9 mouse cellular contexts compared by ENCODE assay signal in genomic region chr5:25639187-25639586, GRCm38 (mm10).
DNase-seq lines count a peak whose midpoint lies in the region; ATAC-seq and TF ChIP-seq lines count a peak whose summit lies in the region.
"Had no signal": no experiment of that assay in that cellular context is flagged by ENCODE, and none has a peak within 500 bp of the region (broad histone marks: within the 10 kb centered on the region; RNA-seq: fewer than 3 reads in every experiment).

No protein-coding gene starts in this region.

- DNase-seq in hindbrain, embryonic 14.5 days (ENCODE audit: low spot score): no peak
- DNase-seq in fat pad, adult 2 months (ENCODE audit: extremely low read depth, low read depth, low spot score): peak; percentile 57
- peak; percentile 29 to 60 for DNase-seq in layer of hippocampus, adult 8-10 months (ENCODE audit: low spot score in 2 of 2)
- DNase-seq in skeletal muscle tissue, adult 2 months (ENCODE audit: low read depth, low spot score): peak; percentile 30
- DNase-seq in lung, postnatal 0 days (ENCODE audit: low spot score): no peak

- H3K4me2 ChIP-seq in hindbrain, embryonic 15.5 days: no peak overlapping the region
- no peak overlapping the region for H3K4me2 ChIP-seq in hindbrain, embryonic 14.5 days (replicated peaks)
- H3K4me2 ChIP-seq in lung, postnatal 0 days (replicated peaks; ENCODE audit: low read depth, low read length): no peak overlapping the region
- no peak overlapping the region for H3K4me2 ChIP-seq in kidney, embryonic 15.5 days
- H3K4me2 ChIP-seq in intestine, embryonic 16.5 days (ENCODE audit: low read depth, low read length): no peak overlapping the region

- no peak for TF ChIP-seq CTCF in lung, postnatal 0 days (IDR thresholded peaks at IDR 0.05)

- no peak for TF ChIP-seq EP300 in lung, postnatal 0 days (IDR thresholded peaks at IDR 0.05)

- H3K4me1 ChIP-seq in hindbrain, embryonic 15.5 days (replicated peaks): no peaks in the 10 kb centered on the region
- no peaks in the 10 kb centered on the region for H3K4me1 ChIP-seq in hindbrain, embryonic 14.5 days (replicated peaks; ENCODE audit: control insufficient read depth, insufficient read depth, low read length)
- H3K4me1 ChIP-seq in lung, postnatal 0 days (ENCODE audit: insufficient read depth, low read depth, low read length): no peaks in the 10 kb centered on the region
- H3K4me1 ChIP-seq in kidney, embryonic 15.5 days: no peaks in the 10 kb centered on the region
- H3K4me1 ChIP-seq in intestine, embryonic 16.5 days (ENCODE audit: control insufficient read depth, insufficient read depth, low read length): no peaks in the 10 kb centered on the region
- H3K4me1 ChIP-seq: hindbrain, embryonic 10.5 days had no signal

- ATAC-seq in hindbrain, embryonic 15.5 days (ENCODE audit: low FRiP score, low read depth): peak; percentile 56; the same call in 1 of the 2 replicates
- ATAC-seq in hindbrain, embryonic 14.5 days (ENCODE audit: low FRiP score): no peak
- no peak for ATAC-seq in lung, postnatal 0 days
- ATAC-seq in kidney, embryonic 15.5 days (replicated peaks; ENCODE audit: low FRiP score): no peak
- no peak for ATAC-seq in intestine, embryonic 16.5 days

- H3K27ac ChIP-seq in hindbrain, embryonic 15.5 days (replicated peaks): no peak overlapping the region
- H3K27ac ChIP-seq in hindbrain, embryonic 14.5 days: no peak overlapping the region
- H3K27ac ChIP-seq in lung, postnatal 0 days (ENCODE audit: low read length): no peak overlapping the region
- no peak overlapping the region for H3K27ac ChIP-seq in kidney, embryonic 15.5 days
- H3K27ac ChIP-seq in intestine, embryonic 16.5 days (ENCODE audit: low read length): no peak overlapping the region
- H3K27ac ChIP-seq: hindbrain, embryonic 10.5 days had no signal

- H3K9me3 ChIP-seq in hindbrain, embryonic 15.5 days: no peaks in the 10 kb centered on the region
- no peaks in the 10 kb centered on the region for H3K9me3 ChIP-seq in hindbrain, embryonic 14.5 days (ENCODE audit: control insufficient read depth, low read length)
- H3K9me3 ChIP-seq in lung, postnatal 0 days (ENCODE audit: low read length): no peaks in the 10 kb centered on the region
- H3K9me3 ChIP-seq in kidney, embryonic 15.5 days (replicated peaks): no peaks in the 10 kb centered on the region
- no peaks in the 10 kb centered on the region for H3K9me3 ChIP-seq in intestine, embryonic 16.5 days (ENCODE audit: control insufficient read depth, low read length)

- no peaks in the 10 kb centered on the region for H3K27me3 ChIP-seq in hindbrain, embryonic 15.5 days
- H3K27me3 ChIP-seq in hindbrain, embryonic 14.5 days (ENCODE audit: control insufficient read depth, insufficient read depth, low read length): no peaks in the 10 kb centered on the region
- no peaks in the 10 kb centered on the region for H3K27me3 ChIP-seq in lung, postnatal 0 days (replicated peaks; ENCODE audit: insufficient read depth, low read length)
- H3K27me3 ChIP-seq in kidney, embryonic 15.5 days: no peaks in the 10 kb centered on the region
- H3K27me3 ChIP-seq in intestine, embryonic 16.5 days (replicated peaks; ENCODE audit: control insufficient read depth, insufficient read depth, low read length): no peaks in the 10 kb centered on the region

- H3K4me3 ChIP-seq in hindbrain, embryonic 15.5 days: no peak overlapping the region
- H3K4me3 ChIP-seq in hindbrain, embryonic 14.5 days (replicated peaks; ENCODE audit: low read length): no peak overlapping the region
- no peak overlapping the region for H3K4me3 ChIP-seq in lung, postnatal 0 days (ENCODE audit: low read depth, low read length)
- H3K4me3 ChIP-seq in kidney, embryonic 15.5 days (replicated peaks): no peak overlapping the region
- H3K4me3 ChIP-seq in intestine, embryonic 16.5 days (ENCODE audit: low read length): no peak overlapping the region
- H3K4me3 ChIP-seq: hindbrain, embryonic 10.5 days had no signal

- no peaks in the 10 kb centered on the region for H3K36me3 ChIP-seq in hindbrain, embryonic 15.5 days
- no peaks in the 10 kb centered on the region for H3K36me3 ChIP-seq in hindbrain, embryonic 14.5 days (replicated peaks; ENCODE audit: control insufficient read depth, insufficient read depth)
- H3K36me3 ChIP-seq in lung, postnatal 0 days (ENCODE audit: insufficient read depth, low read length): no peaks in the 10 kb centered on the region
- H3K36me3 ChIP-seq in kidney, embryonic 15.5 days: no peaks in the 10 kb centered on the region
- no peaks in the 10 kb centered on the region for H3K36me3 ChIP-seq in intestine, embryonic 16.5 days (ENCODE audit: control insufficient read depth, insufficient read depth, low read length)
- H3K36me3 ChIP-seq: hindbrain, embryonic 10.5 days had no signal

- WGBS in hindbrain, embryonic 15.5 days: 87% methylated on average over 5 of the region's 5 CpGs
- 85% methylated on average over 5 of the region's 5 CpGs for WGBS in hindbrain, embryonic 14.5 days
- 77% methylated on average over 5 of the region's 5 CpGs for WGBS in lung, postnatal 0 days
- WGBS in kidney, embryonic 15.5 days: 86% methylated on average over 5 of the region's 5 CpGs
- WGBS in intestine, embryonic 16.5 days: 84% methylated on average over 5 of the region's 5 CpGs

- no peak overlapping the region for H3K9ac ChIP-seq in hindbrain, embryonic 15.5 days
- H3K9ac ChIP-seq in hindbrain, embryonic 14.5 days: no peak overlapping the region
- H3K9ac ChIP-seq in lung, postnatal 0 days (replicated peaks; ENCODE audit: low read depth): no peak overlapping the region
- H3K9ac ChIP-seq in kidney, embryonic 15.5 days: no peak overlapping the region
- no peak overlapping the region for H3K9ac ChIP-seq in intestine, embryonic 16.5 days (ENCODE audit: low read depth, low read length)

Comparison
In these comparisons a context has a peak if more than half of its experiments do, and no peak if none do; other contexts are left out.
1. DNase-seq: peak in fat pad, adult 2 months (single experiment), layer of hippocampus, adult 8-10 months (2 of 2) and skeletal muscle tissue, adult 2 months (single experiment); none in hindbrain, embryonic 14.5 days (single experiment) and lung, postnatal 0 days (single experiment).